Mouse (Mus musculus): ENCODE results near the gene Rab43. TPM values are rescaled to one million over a fixed set of nuclear protein-coding genes. Genes with fewer than 3 reads are reported as not detected.

Rab43 gene
- polyA plus RNA-seq, 1 experiment from 2014 or later = 7.5 TPM

DNA sequence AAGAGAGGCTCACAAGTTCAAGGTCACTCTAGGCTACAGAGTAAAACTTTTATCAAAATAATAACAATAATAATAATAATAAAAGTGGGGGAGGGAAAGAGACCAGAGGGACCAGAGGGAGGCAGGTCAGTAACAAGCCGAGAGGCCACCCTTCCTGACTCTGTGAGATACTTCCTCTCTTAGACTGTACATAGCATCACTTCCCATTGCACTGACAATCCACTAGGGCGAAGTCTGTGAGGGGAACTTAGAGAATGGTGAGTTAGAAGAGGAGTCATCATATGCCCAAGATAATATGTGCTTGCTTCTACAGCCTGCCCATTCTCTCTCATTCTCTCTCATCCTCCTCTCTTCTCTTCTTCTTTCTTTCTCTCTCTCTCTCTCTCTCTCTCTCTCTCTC lies 5.9 kb downstream of the Rab43 start:
- ATAC-seq (ENCODE audit: insufficient number of reproducible peaks, low FRiP score, low TSS enrichment, low read depth) (no peak), DNase-seq (ENCODE audit: low spot score) (no peak)
- H3K9ac ChIP-seq (ENCODE audit: low read length) = no peak overlapping the region
- H3K27me3 ChIP-seq (ENCODE audit: control insufficient read depth, insufficient read depth, low read length) = no peaks in the 10 kb centered on the region
- no peaks in the 10 kb centered on the region; the same call in 1 of the 2 replicates for H3K36me3 ChIP-seq (ENCODE audit: control insufficient read depth, insufficient read depth, low read length)
- no peaks in the 10 kb centered on the region for H3K4me1 ChIP-seq (ENCODE audit: control insufficient read depth, insufficient read depth, low read length)
- 67% methylated on average over 2 of the region's 2 CpGs for WGBS
- no peaks in the 10 kb centered on the region for H3K9me3 ChIP-seq (ENCODE audit: control insufficient read depth, low read length)
- H3K4me3 ChIP-seq (ENCODE audit: low read depth, low read length) = no peak overlapping the region
- H3K27ac ChIP-seq (replicated peaks; ENCODE audit: low read depth, low read length) = no peak overlapping the region
- no peak overlapping the region for H3K4me2 ChIP-seq (ENCODE audit: low read depth, severe bottlenecking)

GRCm38 (mm10) chr6:87805448-87805847 lies 6.5 kb downstream of the Rab43 start:
- H3K4me3 ChIP-seq (ENCODE audit: low read depth, low read length) = no peak overlapping the region
- H3K9me3 ChIP-seq (ENCODE audit: control insufficient read depth, low read length) = no peaks in the 10 kb centered on the region
- H3K36me3 ChIP-seq (ENCODE audit: control insufficient read depth, insufficient read depth, low read length) = no peaks in the 10 kb centered on the region; the same call in 1 of the 2 replicates
- DNase-seq (ENCODE audit: low spot score) (no peak), ATAC-seq (ENCODE audit: insufficient number of reproducible peaks, low FRiP score, low TSS enrichment, low read depth) (no peak)
- H3K27me3 ChIP-seq (ENCODE audit: control insufficient read depth, insufficient read depth, low read length) = no peaks in the 10 kb centered on the region
- H3K4me1 ChIP-seq (ENCODE audit: control insufficient read depth, insufficient read depth, low read length) = no peaks in the 10 kb centered on the region
- 89% methylated on average over 7 of the region's 7 CpGs for WGBS
- no peak overlapping the region for H3K9ac ChIP-seq (ENCODE audit: low read length)
- no peak overlapping the region for H3K27ac ChIP-seq (replicated peaks; ENCODE audit: low read depth, low read length)
- no peak overlapping the region for H3K4me2 ChIP-seq (ENCODE audit: low read depth, severe bottlenecking)

GRCm38 (mm10) chr6:87804886-87805285 lies 7.1 kb downstream of the Rab43 start:
- DNase-seq (ENCODE audit: low spot score) (no peak), ATAC-seq (ENCODE audit: insufficient number of reproducible peaks, low FRiP score, low TSS enrichment, low read depth) (no peak)
- Histone ChIP-seq H3K4me3 (ENCODE audit: low read depth, low read length) (no peak overlapping the region), H3K36me3 (ENCODE audit: control insufficient read depth, insufficient read depth, low read length) (no peaks in the 10 kb centered on the region; the same call in 1 of the 2 replicates), H3K27ac (replicated peaks; ENCODE audit: low read depth, low read length) (no peak overlapping the region), H3K4me1 (ENCODE audit: control insufficient read depth, insufficient read depth, low read length) (no peaks in the 10 kb centered on the region), H3K9ac (ENCODE audit: low read length) (no peak overlapping the region), H3K9me3 (ENCODE audit: control insufficient read depth, low read length) (no peaks in the 10 kb centered on the region), H3K4me2 (ENCODE audit: low read depth, severe bottlenecking) (no peak overlapping the region), H3K27me3 (ENCODE audit: control insufficient read depth, insufficient read depth, low read length) (no peaks in the 10 kb centered on the region)
- 77% methylated on average over 7 of the region's 7 CpGs for WGBS

GRCm38 (mm10) chr6:87804036-87804435 lies 7.9 kb downstream of the Rab43 start:
- no peak overlapping the region for H3K27ac ChIP-seq (replicated peaks; ENCODE audit: low read depth, low read length)
- DNase-seq (ENCODE audit: low spot score) = no peak
- no peak overlapping the region for H3K4me3 ChIP-seq (ENCODE audit: low read depth, low read length)
- 94% methylated on average over 1 of the region's 1 CpGs for WGBS
- no peak for ATAC-seq (ENCODE audit: insufficient number of reproducible peaks, low FRiP score, low TSS enrichment, low read depth)
- no peak overlapping the region for H3K9ac ChIP-seq (ENCODE audit: low read length)
- H3K27me3 ChIP-seq (ENCODE audit: control insufficient read depth, insufficient read depth, low read length) = no peaks in the 10 kb centered on the region
- H3K4me2 ChIP-seq (ENCODE audit: low read depth, severe bottlenecking) = no peak overlapping the region
- H3K9me3 ChIP-seq (ENCODE audit: control insufficient read depth, low read length) = no peaks in the 10 kb centered on the region
- no peaks in the 10 kb centered on the region; the same call in 1 of the 2 replicates for H3K36me3 ChIP-seq (ENCODE audit: control insufficient read depth, insufficient read depth, low read length)
- H3K4me1 ChIP-seq (ENCODE audit: control insufficient read depth, insufficient read depth, low read length) = no peaks in the 10 kb centered on the region

GRCm38 (mm10) chr6:87802462-87802861 lies 9.5 kb downstream of the Rab43 start:
- WGBS = 84% methylated on average over 7 of the region's 7 CpGs
- Histone ChIP-seq H3K9me3 (ENCODE audit: control insufficient read depth, low read length) (no peaks in the 10 kb centered on the region), H3K4me1 (ENCODE audit: control insufficient read depth, insufficient read depth, low read length) (0 out of 2 replicates have a peak, but pooled peaks cover 2% of the 10 kb centered on the region), H3K9ac (ENCODE audit: low read length) (no peak overlapping the region), H3K36me3 (ENCODE audit: control insufficient read depth, insufficient read depth, low read length) (no peaks in the 10 kb centered on the region), H3K27ac (replicated peaks; ENCODE audit: low read depth, low read length) (no peak overlapping the region), H3K4me3 (ENCODE audit: low read depth, low read length) (no peak overlapping the region), H3K27me3 (ENCODE audit: control insufficient read depth, insufficient read depth, low read length) (no peaks in the 10 kb centered on the region), H3K4me2 (ENCODE audit: low read depth, severe bottlenecking) (no peak overlapping the region)
- ATAC-seq (ENCODE audit: insufficient number of reproducible peaks, low FRiP score, low TSS enrichment, low read depth) = no peak
- DNase-seq (ENCODE audit: low spot score) = no peak

GRCm38 (mm10) chr6:87799576-87799975 lies 12.4 kb downstream of the Rab43 start:
- H3K4me3 ChIP-seq (ENCODE audit: low read depth, low read length) = no peak overlapping the region
- DNase-seq (ENCODE audit: low spot score) = no peak
- no peak overlapping the region for H3K27ac ChIP-seq (replicated peaks; ENCODE audit: low read depth, low read length)
- 0 out of 2 replicates have a peak, but pooled peaks cover 4% of the 10 kb centered on the region for H3K4me1 ChIP-seq (ENCODE audit: control insufficient read depth, insufficient read depth, low read length)
- H3K27me3 ChIP-seq (ENCODE audit: control insufficient read depth, insufficient read depth, low read length) = no peaks in the 10 kb centered on the region
- H3K36me3 ChIP-seq (ENCODE audit: control insufficient read depth, insufficient read depth, low read length) = no peaks in the 10 kb centered on the region
- no peaks in the 10 kb centered on the region for H3K9me3 ChIP-seq (ENCODE audit: control insufficient read depth, low read length)
- no peak overlapping the region for H3K9ac ChIP-seq (ENCODE audit: low read length)
- WGBS = 94% methylated on average over 6 of the region's 6 CpGs
- ATAC-seq (ENCODE audit: insufficient number of reproducible peaks, low FRiP score, low TSS enrichment, low read depth) = no peak
- no peak overlapping the region for H3K4me2 ChIP-seq (ENCODE audit: low read depth, severe bottlenecking)

DNA sequence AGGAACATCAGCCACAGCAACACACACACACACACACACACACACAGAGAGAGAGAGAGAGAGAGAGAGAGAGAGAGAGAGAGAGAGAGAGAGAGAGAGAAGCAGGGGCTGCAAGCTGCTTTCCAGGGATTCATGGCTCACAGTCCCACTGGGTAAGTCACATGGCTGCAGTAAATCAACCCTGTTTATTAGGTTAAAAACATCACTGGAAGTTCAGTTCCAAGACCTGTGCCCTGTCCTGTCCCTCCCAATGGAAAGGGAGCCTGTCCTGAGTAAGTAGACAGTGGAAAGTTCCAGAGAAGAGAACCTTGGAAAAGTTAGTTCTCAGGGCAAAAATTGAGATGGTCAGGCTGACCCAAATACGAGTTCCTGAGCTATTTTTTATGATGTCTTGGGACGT lies 14.6 kb downstream of the Rab43 start:
- ATAC-seq (ENCODE audit: insufficient number of reproducible peaks, low FRiP score, low TSS enrichment, low read depth) = no peak
- no peak for DNase-seq (ENCODE audit: low spot score)
- 0 out of 2 replicates have a peak, but pooled peaks cover 4% of the 10 kb centered on the region for H3K4me1 ChIP-seq (ENCODE audit: control insufficient read depth, insufficient read depth, low read length)
- no peak overlapping the region for H3K9ac ChIP-seq (ENCODE audit: low read length)
- no peaks in the 10 kb centered on the region for H3K36me3 ChIP-seq (ENCODE audit: control insufficient read depth, insufficient read depth, low read length)
- 18% methylated on average over 2 of the region's 2 CpGs for WGBS
- H3K27me3 ChIP-seq (ENCODE audit: control insufficient read depth, insufficient read depth, low read length) = no peaks in the 10 kb centered on the region
- H3K27ac ChIP-seq (replicated peaks; ENCODE audit: low read depth, low read length) = no peak overlapping the region
- no peak overlapping the region for H3K4me3 ChIP-seq (ENCODE audit: low read depth, low read length)
- H3K4me2 ChIP-seq (ENCODE audit: low read depth, severe bottlenecking) = no peak overlapping the region
- no peaks in the 10 kb centered on the region for H3K9me3 ChIP-seq (ENCODE audit: control insufficient read depth, low read length)

- DNase-seq (ENCODE audit: low spot score) = no peak
- 90% methylated on average over 6 of the region's 6 CpGs for WGBS
- no peak overlapping the region for H3K4me3 ChIP-seq (ENCODE audit: low read depth, low read length)
- H3K36me3 ChIP-seq (ENCODE audit: control insufficient read depth, insufficient read depth, low read length) = no peaks in the 10 kb centered on the region; the same call in 1 of the 2 replicates
- no peak overlapping the region for H3K9ac ChIP-seq (ENCODE audit: low read length)
- no peaks in the 10 kb centered on the region for H3K9me3 ChIP-seq (ENCODE audit: control insufficient read depth, low read length)
- no peaks in the 10 kb centered on the region for H3K27me3 ChIP-seq (ENCODE audit: control insufficient read depth, insufficient read depth, low read length)
- no peak for ATAC-seq (ENCODE audit: insufficient number of reproducible peaks, low FRiP score, low TSS enrichment, low read depth)
- H3K27ac ChIP-seq (replicated peaks; ENCODE audit: low read depth, low read length) = no peak overlapping the region
- H3K4me1 ChIP-seq (ENCODE audit: control insufficient read depth, insufficient read depth, low read length) = 0 out of 2 replicates have a peak, but pooled peaks cover 4% of the 10 kb centered on the region
- no peak overlapping the region for H3K4me2 ChIP-seq (ENCODE audit: low read depth, severe bottlenecking)
Observed at GRCm38 (mm10) chr6:87796251-87796880, 15.6 kb downstream of the Rab43 start.

Measured in limb, embryonic 11.5 days (tissue).